Mouse (Mus musculus): ENCODE data around the gene Tmbim4.

GRCm38 (mm10) chr10:120204591-120205210 is 3.3 kb downstream of the Tmbim4 start:
- TF ChIP-seq POLR2A (IDR thresholded peaks at IDR 0.05; ENCODE audit: control insufficient read depth, extremely low read depth, insufficient read depth, low read length, poor library complexity) (no peak), CTCF (IDR thresholded peaks at IDR 0.05; ENCODE audit: borderline replicate concordance, control insufficient read depth, extremely low read depth, insufficient read depth, low read length, poor library complexity) (no peak)

All from thymus, adult 2 months (tissue).